Mouse (Mus musculus): ENCODE results near the gene Topbp1.

DNA sequence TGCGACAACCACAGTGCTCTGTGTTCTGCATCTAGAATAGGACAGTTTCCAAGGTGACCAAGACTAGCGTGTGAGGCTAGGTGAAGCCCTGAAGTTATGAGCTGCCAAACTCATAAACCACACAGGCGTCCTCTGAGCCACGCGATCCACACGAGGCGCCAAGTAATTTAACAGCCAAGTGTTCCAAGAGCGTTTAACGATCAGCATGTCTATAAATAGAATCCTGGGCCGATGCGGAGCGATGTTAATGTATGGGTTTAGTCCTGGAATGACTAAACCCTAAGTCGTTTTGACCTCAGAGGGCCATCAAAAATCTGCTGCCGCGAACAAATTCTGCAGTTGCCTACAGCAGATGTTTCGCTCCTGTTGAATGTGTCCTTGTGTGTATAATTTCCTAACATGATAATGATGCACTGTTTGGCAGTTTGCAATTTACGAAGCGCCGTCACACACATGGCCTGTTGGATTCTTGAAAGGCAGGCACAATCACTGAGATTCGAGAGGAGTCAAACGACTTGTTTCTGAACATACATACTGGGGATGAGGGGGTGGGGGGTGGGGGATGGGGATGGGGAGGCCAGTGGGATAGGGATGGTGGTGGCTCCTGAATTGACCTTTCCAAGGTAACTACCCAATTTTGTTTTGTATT is 93.6 kb downstream of the Topbp1 start:
- TF ChIP-seq CTCF (conservative IDR thresholded peaks at IDR 0.05 in 1 of 2, IDR thresholded peaks at IDR 0.05 in 1 of 2; ENCODE audit: low read depth in 2 of 2, low read length in 2 of 2) (no peak), USF1 (IDR thresholded peaks at IDR 0.05; ENCODE audit: low read depth, low read length) (no peak), CHD2 (IDR thresholded peaks at IDR 0.05; ENCODE audit: low read length) (no peak), ZC3H11A (IDR thresholded peaks at IDR 0.05; ENCODE audit: low read depth, low read length) (no peak), POLR2A (IDR thresholded peaks at IDR 0.05; ENCODE audit: low read depth, low read length) (no peak)

Measured in CH12.LX (cell line).